Mouse (Mus musculus): ENCODE measurements around the gene Kcnf1.

GRCm38 (mm10) chr12:17176041-17176756 is 489 bp downstream of the Kcnf1 start:
- TF ChIP-seq CTCF (IDR thresholded peaks at IDR 0.05) (peak; percentile 56), EP300 (IDR thresholded peaks at IDR 0.05) (no peak)
